Mouse (Mus musculus) heart, postnatal 36 days (tissue): Measurements from ENCODE around the gene a. TPM values are rescaled to one million over a fixed set of nuclear protein-coding genes. Genes with fewer than 3 reads are reported as not detected.
"Not testable (repeated sequence)": the region's sequence is repeated elsewhere in the genome, so short reads cannot be mapped to it uniquely, and the experiment has no call there.

ENCODE experiments used
- DNase-seq, 2 experiments: peaks; one replicate each; pipeline ENCODE4 v3.0.0; 2021 to 2022
- intact Hi-C: fragments of 180-260 bp; cut with DNase I; formaldehyde crosslinking; loops from one replicate; pipeline ENCODE4 v1.15.1; 2025
- total RNA-seq, 2 experiments: library from RNA; stranded (reverse); gene quantifications; 2 replicates each; pipeline ENCODE4 v1.2.3; 2021

a gene
- total RNA-seq, 2 experiments from 2014 or later: not detected

DNA sequence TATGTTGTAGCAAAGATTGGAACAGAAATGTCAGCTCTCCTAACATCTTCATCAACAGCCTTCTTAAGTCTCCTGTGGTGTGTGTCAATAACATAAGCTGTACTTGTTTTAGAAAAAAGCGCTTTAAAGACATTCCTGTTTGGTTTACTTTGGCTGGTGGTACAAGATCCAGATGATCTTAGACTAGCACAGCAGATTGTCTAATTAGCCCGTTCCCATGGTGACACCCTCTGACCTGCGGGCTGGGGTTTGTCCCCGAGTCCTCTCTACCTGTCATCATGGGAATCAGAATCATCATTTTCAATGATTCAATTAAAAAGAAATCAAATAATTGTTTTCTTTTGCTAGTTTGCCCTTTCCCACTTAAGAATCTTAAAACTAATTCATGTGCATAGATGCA is 36.3 kb downstream of the a start:
- intact Hi-C loops: no loop called here
- DNase-seq: no peak

GRCm38 (mm10) chr2:154832471-154832870 is 41.3 kb downstream of the a start:
- intact Hi-C loops: no loop called here

GRCm38 (mm10) chr2:154834149-154834865 is 43.1 kb downstream of the a start:
- intact Hi-C loops: no loop called here
- DNase-seq: no peak

More at GRCm38 (mm10) chr2:154832471-154832870, 41.3 kb downstream of the a start:
- DNase-seq: no peak

DNA sequence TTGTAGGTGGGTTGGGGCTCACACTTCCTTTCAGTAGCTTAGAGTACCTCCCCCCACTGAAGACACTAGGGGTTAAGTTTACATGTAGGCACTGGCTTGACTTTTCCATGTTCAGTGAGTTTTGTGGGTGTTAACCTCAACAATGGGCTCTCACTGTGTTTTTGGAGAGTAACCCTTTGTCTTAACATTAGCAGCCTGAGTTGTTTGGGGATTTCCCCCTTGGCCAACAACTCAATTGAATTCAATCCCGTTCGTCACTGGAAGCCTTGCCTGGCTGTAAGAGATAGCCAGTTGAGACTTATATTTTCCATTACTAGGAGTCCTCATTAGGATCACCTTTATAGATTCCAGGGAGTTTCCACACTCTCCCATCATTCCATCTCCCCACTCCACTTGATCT is 45.3 kb downstream of the a start:
- intact Hi-C loops: no loop called here
- no peak for DNase-seq

DNA sequence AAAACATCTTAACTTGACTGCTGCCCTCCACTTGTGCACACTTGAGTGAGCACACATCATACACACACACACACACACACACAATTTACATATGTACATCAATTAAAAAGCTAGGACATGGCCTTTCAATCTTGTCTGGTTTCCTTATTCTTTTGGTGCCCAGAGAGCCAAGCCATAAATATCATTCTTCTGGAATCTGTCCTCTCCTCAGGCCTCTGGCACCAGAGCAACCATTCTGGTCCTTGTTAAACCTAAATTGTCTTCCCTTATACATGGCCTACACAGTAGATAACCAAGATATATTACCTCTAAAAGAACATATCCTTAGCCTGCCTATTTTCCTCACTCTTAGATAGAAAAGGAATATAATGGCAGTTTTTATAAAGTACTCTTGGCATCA is 56.9 kb downstream of the a start:
- no peak for DNase-seq

DNA sequence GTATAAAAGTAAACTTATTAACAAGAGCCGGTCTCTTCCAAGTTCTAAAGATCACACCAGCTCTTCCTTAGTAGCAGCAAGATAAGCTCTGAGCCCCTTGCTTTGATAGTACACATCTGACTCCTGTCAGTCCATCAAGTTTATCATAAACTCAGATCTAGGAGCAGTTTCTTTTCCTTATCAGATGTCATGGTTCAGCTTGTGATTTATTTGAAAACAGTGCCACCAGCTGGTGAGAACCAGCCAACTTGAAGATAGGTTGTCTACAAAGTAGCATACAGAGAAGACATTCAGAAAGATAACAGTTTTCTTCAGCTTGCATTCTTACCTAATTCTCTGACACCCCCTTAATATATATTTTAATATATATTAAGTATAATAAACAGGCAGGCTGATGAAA is 64.2 kb downstream of the a start:
- intact Hi-C loops: loop anchor here (1.0 to 5.0 kb wide), 3 partner anchors 65 to 152 kb away; partner anchors contain the start of genes Raly and a
- peak; percentile 52 to 62 for DNase-seq

More for the DNA sequence above, 56.9 kb downstream of the a start:
- intact Hi-C loops: no loop called here

DNA sequence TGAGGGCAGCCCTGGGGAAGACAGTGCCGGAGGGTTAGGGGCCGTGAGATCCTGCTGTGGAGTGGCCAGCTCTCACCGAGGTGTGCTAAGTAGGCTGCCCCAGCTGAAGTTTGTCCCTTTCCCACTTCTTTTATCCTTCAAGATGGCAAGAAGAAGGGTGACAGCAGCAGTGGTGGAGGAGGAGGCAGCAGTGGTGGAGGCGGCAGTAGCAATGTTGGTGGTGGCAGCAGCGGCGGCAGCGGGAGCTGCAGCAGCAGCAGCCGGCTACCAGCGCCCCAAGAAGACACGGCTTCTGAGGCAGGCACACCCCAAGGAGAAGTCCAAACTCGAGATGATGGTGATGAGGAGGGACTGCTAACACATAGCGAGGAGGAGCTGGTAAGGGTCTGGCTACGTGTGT is 72.5 kb downstream of the a start:
- no peak for DNase-seq
- intact Hi-C loops: no loop called here

GRCm38 (mm10) chr2:154865696-154866095 is 74.5 kb downstream of the a start:
- intact Hi-C loops: no loop called here
- DNase-seq: no peak

- intact Hi-C loops: no loop called here
- DNase-seq: no peak
Measured at GRCm38 (mm10) chr2:154868106-154868505, 76.9 kb downstream of the a start.

DNA sequence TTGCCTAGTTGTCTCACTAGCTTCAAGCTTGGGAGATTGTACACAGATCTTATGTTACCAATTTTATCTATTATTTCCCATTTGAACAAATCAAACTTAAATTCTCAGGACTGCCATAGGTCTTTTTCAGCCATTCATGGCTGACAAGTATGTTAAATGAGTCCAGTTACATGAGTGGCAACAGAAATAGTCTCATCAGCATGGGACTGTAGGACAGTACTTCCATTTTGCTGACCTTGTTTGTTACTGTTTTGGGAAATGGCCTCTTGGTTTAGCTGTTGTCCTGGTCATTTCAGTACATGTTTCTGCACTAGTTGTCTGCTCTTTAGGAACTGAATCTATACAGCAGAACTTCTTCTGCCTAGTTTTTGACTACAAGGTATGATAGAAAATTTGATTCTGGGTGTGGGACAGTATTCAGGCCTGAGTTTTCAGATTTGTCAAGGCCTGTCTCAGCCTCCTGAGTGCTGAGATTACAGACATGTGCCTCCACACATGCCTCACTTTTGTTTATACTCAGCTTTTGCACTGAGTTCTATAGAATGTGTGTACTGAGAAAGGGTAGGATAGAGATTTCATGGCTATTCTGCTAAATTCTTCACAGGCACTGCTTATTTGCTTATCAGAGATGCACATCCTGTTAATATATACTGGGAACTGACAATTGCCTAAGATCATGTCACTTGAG is 78.9 kb downstream of the a start:
- no peak for DNase-seq
- intact Hi-C loops: no loop called here

DNA sequence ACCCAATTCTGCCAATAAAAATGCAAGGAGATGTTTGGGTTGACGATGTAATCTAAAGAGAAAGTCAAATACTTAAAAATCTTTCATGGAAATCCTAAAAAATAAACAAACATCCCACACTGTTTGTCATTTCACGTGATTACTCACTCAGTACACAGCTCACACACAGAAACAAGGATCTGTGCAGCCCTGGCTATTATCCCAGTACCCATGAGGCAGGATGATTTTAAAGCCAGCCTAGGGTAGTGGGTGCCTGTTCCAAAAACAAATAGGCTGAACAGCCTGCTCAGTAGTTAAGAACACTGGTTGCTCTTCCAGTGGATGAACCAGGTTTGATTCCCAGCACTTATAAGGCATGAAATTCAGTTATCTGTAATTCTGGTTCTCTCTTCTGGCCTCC is 85.4 kb downstream of the a start:
- intact Hi-C loops: no loop called here
- DNase-seq: no peak

GRCm38 (mm10) chr2:154891585-154891984 is 100.4 kb downstream of the a start:
- DNase-seq: no peak
- intact Hi-C loops: loop anchor here (5.0 kb wide), 2 partner anchors 181 to 234 kb away; partner anchors contain the start of gene Ahcy

DNA sequence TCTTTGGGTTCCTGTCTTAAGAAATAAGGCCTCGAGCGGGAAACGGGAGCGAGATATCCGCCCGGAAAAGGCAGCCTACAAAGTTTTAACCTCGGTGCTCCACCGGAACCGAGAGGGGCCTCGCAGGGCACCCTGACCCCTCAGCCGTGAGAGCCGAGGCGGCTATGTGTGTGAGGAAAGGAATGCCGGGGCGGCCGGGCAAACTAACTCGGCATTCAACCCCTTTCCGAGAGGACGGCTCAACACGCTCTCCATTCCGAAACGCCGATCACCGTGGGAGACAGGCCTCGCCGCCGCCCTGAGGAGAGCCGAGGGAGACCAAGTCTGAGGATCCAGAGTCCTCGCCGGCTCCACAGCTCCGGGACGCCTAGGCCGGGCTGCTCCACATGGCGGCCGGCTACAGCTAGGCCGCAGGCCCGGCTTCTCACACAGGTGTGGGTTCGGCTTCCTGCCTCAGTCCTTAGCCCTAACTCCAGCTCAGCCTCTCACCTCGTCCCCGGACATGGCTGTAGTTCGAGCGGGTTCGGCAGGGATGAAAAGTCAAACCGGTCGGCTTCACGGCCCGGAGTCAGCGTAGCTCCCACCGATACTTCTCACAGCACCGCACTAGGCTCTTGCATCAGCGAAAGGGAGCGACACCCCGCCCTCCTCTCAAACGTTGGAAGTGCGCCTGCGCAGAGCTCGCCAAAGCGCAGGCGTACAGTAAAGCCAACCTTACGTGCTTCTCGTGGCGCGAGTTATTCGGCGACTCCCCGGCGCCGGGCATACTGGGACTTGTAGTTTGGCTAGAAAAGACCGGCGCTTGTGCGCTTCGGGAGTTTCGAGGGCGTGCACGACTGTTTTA is 101.2 kb downstream of the a start, which contains the start of gene Eif2s2:
Gene Eif2s2 (minus strand): TSS at position 735 of the 844 bp plus-strand sequence.
- intact Hi-C loops: loop anchor here (2.0 to 5.0 kb wide), 3 partner anchors 102 to 235 kb away; partner anchors contain the start of genes Ahcy, Raly and a
- DNase-seq: peak; percentile 94 to 95

- no peak for DNase-seq
- intact Hi-C loops: loop anchor here (2.0 to 5.0 kb wide), 3 partner anchors 102 to 236 kb away; partner anchors contain the start of genes Ahcy, Raly and a
Measured at GRCm38 (mm10) chr2:154893045-154893385, 101.8 kb downstream of the a start.

DNA sequence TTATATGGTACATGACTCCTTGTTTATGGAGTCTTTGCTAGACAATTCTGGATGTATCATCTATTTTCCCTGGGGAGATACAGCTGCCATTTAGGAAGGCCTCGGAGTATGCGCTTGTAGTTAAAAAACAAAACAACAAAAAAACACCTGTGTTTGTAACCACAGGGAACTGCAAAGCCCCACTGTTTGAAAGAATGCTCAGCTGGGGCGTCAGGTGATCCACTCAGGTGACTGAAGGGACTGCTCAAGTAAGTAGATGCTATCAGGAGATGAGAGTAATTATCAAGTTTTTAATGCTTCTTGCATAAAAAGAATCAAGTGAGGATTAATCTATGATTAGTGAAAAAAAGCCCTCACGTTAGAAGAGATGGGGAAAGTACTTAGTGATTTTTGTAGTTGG is 102.3 kb downstream of the a start:
- DNase-seq: no peak
- intact Hi-C loops: loop anchor here (2.0 to 5.0 kb wide), 3 partner anchors 103 to 236 kb away; partner anchors contain the start of genes Ahcy, Raly and a

- DNase-seq, intact Hi-C loops: not testable (repeated sequence)
Measured at GRCm38 (mm10) chr2:154899004-154899403, 107.8 kb downstream of the a start.

DNA sequence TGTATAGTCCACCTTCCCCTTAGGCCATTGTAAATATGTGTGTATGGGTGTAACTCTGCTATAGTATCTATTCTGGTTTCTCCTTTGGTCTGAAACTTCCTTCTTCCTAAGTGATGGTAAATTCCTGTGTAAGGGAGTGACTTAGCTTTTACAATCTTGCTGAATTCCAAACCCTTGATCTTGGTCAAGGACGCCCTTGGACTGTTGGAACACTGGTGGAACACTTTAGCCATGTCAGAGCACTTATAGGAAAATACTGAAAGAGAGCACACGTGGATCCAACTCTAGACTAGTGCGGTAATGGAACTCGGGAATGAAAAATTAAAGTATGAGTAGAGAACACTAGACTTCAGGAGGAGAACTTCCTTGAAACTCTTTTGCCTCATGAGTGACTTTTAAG is 108.2 kb downstream of the a start:
- DNase-seq, intact Hi-C loops: not testable (repeated sequence)

GRCm38 (mm10) chr2:154902111-154902510 is 110.9 kb downstream of the a start:
- intact Hi-C loops: no loop called here
- no peak for DNase-seq

GRCm38 (mm10) chr2:154905796-154906195 is 114.6 kb downstream of the a start:
- DNase-seq: no peak
- intact Hi-C loops: no loop called here

- intact Hi-C loops, DNase-seq: not testable (repeated sequence)
Measured at GRCm38 (mm10) chr2:154908223-154908622, 117.0 kb downstream of the a start.

DNA sequence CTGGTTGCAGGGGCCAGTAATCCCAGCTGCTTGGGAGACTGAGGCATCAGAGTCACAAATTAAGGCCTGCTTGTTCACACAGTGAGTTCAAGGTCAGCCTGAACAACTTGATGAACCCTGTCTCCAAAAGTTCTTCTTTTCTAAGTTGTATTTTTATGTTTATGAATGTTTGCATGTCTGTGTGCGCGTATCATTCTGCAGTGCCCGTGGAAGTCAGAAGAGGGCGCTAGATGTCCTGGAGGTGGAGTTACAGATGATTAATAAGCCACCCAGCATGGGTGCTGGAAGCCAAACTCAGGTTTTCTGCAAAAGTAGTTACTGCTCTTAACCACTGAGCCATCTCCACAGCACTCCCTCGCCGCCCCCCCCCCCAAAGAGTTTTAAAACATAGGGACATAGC is 118.6 kb downstream of the a start:
- DNase-seq: no peak
- intact Hi-C loops: no loop called here
